Mouse (Mus musculus) testis, adult 2 months (tissue): Measurements from ENCODE around the gene Smg7. TPM values are rescaled to one million over a fixed set of nuclear protein-coding genes. Genes with fewer than 3 reads are reported as not detected.

ENCODE experiments used
- H3K27ac ChIP-seq: fragments of 200-500 bp; 2 replicates; pipeline ENCODE4 v1.5.1; 2012; ENCODE audit warnings: low read depth, low read length; ENCODE audit not compliant: control insufficient read depth, insufficient read depth
- H3K27me3 ChIP-seq: fragments of 200-500 bp; 2 replicates; pipeline ENCODE4 v1.6.1; 2012; ENCODE audit warnings: mild to moderate bottlenecking, low read length, moderate library complexity; ENCODE audit not compliant: control insufficient read depth, insufficient read depth
- H3K36me3 ChIP-seq: fragments of 200-500 bp; 2 replicates; pipeline ENCODE4 v1.6.1; 2012; ENCODE audit warnings: mild to moderate bottlenecking, low read length; ENCODE audit not compliant: control insufficient read depth, insufficient read depth
- H3K4me1 ChIP-seq: fragments of 200-500 bp; 2 replicates; pipeline ENCODE4 v1.6.1; 2012; ENCODE audit warnings: low read length; ENCODE audit not compliant: control insufficient read depth, insufficient read depth
- H3K4me3 ChIP-seq: fragments of 200-500 bp; 2 replicates; pipeline ENCODE4 v1.5.1; 2012; ENCODE audit warnings: low read depth, mild to moderate bottlenecking, low read length, moderate library complexity, mixed read lengths; ENCODE audit not compliant: control insufficient read depth
- CTCF ChIP-seq: fragments of 200-500 bp; IDR thresholded peaks from 2 replicates; pipeline ENCODE4 v1.5.1; 2012; ENCODE audit warnings: low read depth, mild to moderate bottlenecking, inconsistent platforms, low read length, moderate library complexity; ENCODE audit not compliant: control insufficient read depth, insufficient read depth, insufficient replicate concordance
- POLR2A ChIP-seq: fragments of 200-500 bp; IDR thresholded peaks from 2 replicates; pipeline ENCODE4 v1.6.1; 2012; ENCODE audit warnings: low read depth, mild to moderate bottlenecking, inconsistent platforms, low read length, moderate library complexity; ENCODE audit not compliant: control insufficient read depth
- polyA plus RNA-seq: library from polyadenylated mRNA; depleted of rRNA; stranded (reverse); fragments of >200 nt; gene quantifications from 2 replicates; pipeline ENCODE4 v1.2.3, GENCODE M21; 2012

The Smg7 gene
- polyA plus RNA-seq, 1 experiment, result 99.6 TPM

GRCm38 (mm10) chr1:152798125-152798524 lies 104.3 kb downstream of the Smg7 start:
- no peaks in the 10 kb centered on the region for H3K27me3 ChIP-seq
- TF ChIP-seq POLR2A (no peak), CTCF (no peak)
- no peaks in the 10 kb centered on the region for H3K4me1 ChIP-seq
- no peak overlapping the region for H3K4me3 ChIP-seq
- H3K27ac ChIP-seq, result no peak overlapping the region
- no peaks in the 10 kb centered on the region for H3K36me3 ChIP-seq

GRCm38 (mm10) chr1:152796683-152797263 lies 105.7 kb downstream of the Smg7 start:
- TF ChIP-seq POLR2A (no peak), CTCF (no peak)
- Histone ChIP-seq H3K27ac (no peak overlapping the region), H3K4me1 (no peaks in the 10 kb centered on the region), H3K27me3 (no peaks in the 10 kb centered on the region), H3K4me3 (no peak overlapping the region), H3K36me3 (no peaks in the 10 kb centered on the region)

GRCm38 (mm10) chr1:152795688-152796255 lies 106.7 kb downstream of the Smg7 start:
- Histone ChIP-seq H3K27ac (no peak overlapping the region), H3K36me3 (no peaks in the 10 kb centered on the region), H3K27me3 (no peaks in the 10 kb centered on the region), H3K4me1 (no peaks in the 10 kb centered on the region), H3K4me3 (no peak overlapping the region)
- TF ChIP-seq POLR2A (no peak), CTCF (no peak)

GRCm38 (mm10) chr1:152793495-152794130 lies 108.8 kb downstream of the Smg7 start:
- Histone ChIP-seq H3K4me1 (no peaks in the 10 kb centered on the region), H3K36me3 (no peaks in the 10 kb centered on the region), H3K27ac (no peak overlapping the region), H3K4me3 (no peak overlapping the region), H3K27me3 (no peaks in the 10 kb centered on the region)
- TF ChIP-seq CTCF (no peak), POLR2A (no peak)

- Histone ChIP-seq H3K27ac (no peak overlapping the region), H3K4me3 (no peak overlapping the region), H3K4me1 (no peaks in the 10 kb centered on the region), H3K36me3 (no peaks in the 10 kb centered on the region), H3K27me3 (no peaks in the 10 kb centered on the region)
- no peak for TF ChIP-seq CTCF
- no peak for TF ChIP-seq POLR2A
Measured at GRCm38 (mm10) chr1:152792736-152793494, 109.5 kb downstream of the Smg7 start.

GRCm38 (mm10) chr1:152791269-152791668 lies 111.2 kb downstream of the Smg7 start:
- TF ChIP-seq POLR2A, result no peak
- no peak for TF ChIP-seq CTCF
- Histone ChIP-seq H3K4me1 (no peaks in the 10 kb centered on the region), H3K36me3 (no peaks in the 10 kb centered on the region), H3K4me3 (no peak overlapping the region), H3K27ac (no peak overlapping the region), H3K27me3 (no peaks in the 10 kb centered on the region)

- H3K4me1 ChIP-seq, result no peaks in the 10 kb centered on the region
- no peak overlapping the region for H3K27ac ChIP-seq
- H3K27me3 ChIP-seq, result no peaks in the 10 kb centered on the region
- no peaks in the 10 kb centered on the region for H3K36me3 ChIP-seq
- no peak overlapping the region for H3K4me3 ChIP-seq
- TF ChIP-seq CTCF, result no peak
- no peak for TF ChIP-seq POLR2A
Measured at GRCm38 (mm10) chr1:152790821-152791220, 111.6 kb downstream of the Smg7 start.
